Mouse (Mus musculus): ENCODE results near the gene Tmem183a.
A peak's percentile ranks its signal among the peaks of the same experiment; 100 is the strongest.

The Tmem183a gene

DNA sequence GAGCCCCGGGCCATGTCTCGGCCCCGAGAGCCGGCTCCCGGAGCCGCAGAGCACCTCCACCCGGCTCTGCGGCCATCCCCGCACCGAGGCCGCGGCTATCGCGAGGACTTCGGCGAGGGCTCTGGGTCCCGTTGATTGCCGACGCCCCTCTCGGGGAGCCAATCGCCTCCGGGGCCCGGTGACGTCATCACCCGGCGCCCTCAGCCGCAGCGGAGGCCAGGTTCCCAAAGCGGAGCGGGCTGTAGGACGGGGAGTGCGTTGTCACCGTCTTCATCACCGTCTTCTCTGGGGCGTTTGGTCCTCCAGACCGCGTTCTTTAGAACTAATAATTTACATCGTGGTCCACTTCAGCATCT, at the start of gene Tmem183a:
Gene Tmem183a, minus strand, starts transcription at position 123 of the 356 bp plus-strand sequence.
- peak; percentile 99 for DNase-seq

DNA sequence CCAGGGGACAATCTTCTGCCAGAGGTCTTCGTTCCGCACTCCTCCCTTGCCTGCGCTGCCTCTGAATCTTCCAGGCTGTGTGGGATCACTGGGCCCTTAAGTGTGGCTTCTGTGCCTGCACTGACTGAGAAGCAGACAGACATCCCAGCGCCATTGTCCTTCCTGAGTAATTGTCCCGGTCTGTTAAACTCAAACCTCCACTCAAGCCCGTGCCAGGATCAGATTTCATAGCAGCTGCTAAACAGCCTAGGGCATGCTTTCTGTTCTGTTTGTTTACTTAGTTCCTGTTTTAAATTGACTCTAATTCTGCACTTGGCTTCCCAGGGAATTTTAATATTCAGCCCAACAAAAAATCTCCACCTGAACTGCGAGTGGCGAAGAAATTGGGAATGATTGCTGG, 46.3 kb upstream of the Tmem183a start:
- no peak for DNase-seq

DNA sequence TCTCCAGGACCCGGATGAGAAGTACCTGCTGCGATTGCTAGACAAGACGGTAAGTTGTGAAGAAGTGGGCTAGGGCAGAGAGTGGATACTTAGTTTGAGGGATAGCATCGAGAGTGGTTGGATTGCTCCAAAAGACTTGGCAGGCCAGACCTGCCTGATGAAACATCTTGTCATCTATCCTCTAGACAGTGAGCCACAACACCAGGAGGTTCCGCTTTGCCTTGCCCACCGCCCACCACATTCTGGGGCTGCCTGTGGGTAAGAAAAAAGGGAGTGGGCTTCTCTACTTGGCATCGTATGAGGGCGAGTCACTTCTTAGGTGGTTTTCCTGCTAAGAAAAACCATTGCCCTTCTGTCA, 44.6 kb upstream of the Tmem183a start:
- DNase-seq, result no peak

DNA sequence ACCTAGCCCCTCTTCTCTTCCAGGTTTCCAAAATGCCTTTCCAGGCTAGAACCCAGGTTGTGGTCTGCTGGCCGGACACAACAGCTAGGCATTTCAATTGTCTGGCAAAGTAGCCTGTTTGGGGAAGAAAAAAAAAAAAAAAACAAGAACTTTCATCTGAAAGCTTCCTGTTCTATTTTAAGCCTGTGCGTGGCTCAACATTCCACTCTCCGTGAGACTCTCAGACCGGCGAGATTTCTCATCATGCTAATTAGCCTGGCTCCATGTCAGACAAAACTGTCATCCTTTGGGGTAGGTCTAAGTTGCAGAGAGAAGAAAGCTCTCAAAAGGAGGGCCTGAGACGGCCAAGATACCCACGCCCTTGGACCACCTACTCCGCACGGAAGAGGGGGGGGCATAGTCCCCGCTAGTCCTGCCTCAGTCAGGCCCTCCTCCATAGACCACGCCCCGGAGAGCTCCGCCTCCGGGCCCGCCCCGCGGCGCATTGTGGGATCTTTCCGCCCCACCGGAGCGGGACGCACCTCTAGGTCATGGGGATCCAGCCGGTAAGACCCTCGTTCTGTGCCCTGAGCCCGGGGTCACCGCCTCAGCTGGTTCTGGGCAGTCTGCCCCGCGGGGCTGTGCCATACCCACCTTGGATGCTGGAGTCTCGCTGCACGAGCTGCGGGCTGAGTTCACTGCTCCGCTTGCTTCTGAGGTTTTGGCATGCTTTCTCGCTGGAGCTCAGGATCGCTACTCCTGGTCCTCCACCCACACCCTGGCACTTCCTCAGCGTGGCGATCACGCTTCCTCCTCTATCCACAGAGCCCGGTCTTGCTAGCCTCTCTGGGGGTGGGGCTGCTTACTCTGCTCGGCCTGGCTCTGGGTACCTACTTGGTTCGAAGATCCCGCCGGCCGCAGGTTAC, 44.0 kb upstream of the Tmem183a start, which contains the start of gene Cyb5r1:
Gene Cyb5r1, plus strand, starts transcription at position 51 of the 905 bp plus-strand sequence.
- peak; percentile 77 to 84 for DNase-seq

DNA sequence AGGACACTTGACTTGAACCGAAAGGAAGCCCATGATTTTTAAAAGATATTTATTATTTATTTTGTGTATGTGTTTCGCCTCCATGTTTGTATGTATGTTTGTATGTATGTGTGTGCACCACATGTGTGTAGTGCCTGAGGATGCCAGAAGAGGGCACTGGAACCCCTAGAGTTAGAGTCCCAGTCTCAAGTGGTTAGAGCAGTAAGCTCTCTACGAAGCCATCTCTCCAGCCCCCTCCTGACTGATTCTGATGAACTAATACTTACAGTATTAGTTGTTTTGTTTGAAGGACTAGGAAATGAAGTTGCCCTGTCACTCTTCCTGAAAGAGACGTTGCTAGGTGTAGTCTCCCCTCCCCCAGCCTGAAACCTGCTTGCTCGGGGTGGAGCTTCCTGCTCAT, 38.0 kb upstream of the Tmem183a start:
- no peak for DNase-seq

DNA sequence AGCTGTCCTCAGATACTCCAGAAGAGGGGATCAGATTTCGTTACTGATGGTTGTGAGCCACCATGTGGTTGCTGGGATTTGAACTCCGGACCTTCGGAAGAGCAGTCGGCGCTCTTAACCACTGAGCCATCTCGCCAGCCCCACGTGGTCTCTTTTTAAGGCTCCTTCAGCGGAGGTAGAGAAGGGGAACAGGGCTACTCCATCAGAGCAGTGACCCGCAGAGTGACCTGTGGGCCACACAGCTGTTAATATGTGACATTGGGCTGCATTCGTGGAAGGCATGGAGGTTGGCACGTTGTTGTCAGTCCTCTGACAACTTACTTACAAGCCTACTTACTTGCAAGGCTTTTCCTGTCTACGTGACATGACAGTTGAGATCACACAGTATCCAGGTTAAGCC, 36.4 kb upstream of the Tmem183a start:
- DNase-seq, result no peak

DNA sequence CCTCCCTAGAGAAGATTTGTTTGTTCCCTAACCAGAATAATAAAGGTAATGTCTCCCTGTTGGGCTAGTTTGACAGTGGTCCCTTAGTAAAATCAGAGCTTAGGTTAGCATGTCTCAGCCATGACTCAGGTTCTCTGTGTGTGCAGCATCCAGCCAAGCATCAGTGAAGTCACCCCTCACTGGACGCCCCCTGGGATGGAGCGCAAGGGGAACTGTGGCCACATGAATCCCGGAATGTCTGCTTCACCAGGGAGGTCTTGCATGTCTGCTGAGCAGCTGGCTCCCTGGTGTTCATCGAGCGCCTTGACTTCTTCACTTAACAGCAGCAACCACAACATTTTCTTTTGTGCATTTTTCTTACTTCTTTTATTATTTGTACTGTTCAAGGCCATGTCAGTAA, 32.0 kb upstream of the Tmem183a start:
- no peak for DNase-seq

DNA sequence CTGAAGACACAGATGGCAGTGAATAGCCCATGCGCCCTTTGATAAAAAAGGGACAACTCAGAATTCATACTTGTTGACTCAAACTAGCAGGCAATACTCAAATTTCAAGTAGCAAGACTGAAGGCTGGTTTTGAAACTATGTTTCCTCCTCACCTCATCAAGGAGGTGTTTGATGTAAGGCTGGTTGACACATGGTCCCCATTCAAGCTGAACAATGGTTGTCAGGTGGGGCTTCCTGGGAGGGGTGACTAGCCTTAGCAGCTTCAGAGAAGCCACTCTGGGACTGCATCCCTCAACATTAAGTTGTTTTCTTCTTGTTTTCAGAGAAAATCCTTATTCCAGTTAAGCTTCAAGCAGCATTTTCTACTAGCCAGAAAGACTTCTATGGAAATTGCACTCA, 23.9 kb upstream of the Tmem183a start, which contains the start of gene 4933406M09Rik:
Gene 4933406M09Rik, plus strand, starts transcription at position 275 of the 400 bp plus-strand sequence.
- DNase-seq, result no peak

DNA sequence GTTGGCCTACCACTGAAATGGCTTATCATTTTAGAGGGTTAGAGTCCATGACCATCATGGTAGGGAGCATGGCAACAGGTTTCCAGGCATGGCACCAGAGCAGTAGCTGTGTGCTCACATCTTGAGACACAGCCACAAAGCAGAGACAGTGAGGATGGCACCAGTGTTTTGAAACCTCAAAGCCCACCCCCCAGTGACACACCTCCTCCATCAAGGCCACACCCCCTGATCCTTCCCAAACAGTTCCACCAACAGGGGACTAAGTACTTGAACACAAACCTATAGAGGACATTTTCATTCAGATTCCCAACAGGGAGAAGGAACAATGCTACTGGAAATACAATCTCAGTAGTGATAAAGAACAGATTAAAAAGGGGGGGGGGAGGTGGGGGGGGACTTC, 23.4 kb upstream of the Tmem183a start:
- DNase-seq, result no peak

DNA sequence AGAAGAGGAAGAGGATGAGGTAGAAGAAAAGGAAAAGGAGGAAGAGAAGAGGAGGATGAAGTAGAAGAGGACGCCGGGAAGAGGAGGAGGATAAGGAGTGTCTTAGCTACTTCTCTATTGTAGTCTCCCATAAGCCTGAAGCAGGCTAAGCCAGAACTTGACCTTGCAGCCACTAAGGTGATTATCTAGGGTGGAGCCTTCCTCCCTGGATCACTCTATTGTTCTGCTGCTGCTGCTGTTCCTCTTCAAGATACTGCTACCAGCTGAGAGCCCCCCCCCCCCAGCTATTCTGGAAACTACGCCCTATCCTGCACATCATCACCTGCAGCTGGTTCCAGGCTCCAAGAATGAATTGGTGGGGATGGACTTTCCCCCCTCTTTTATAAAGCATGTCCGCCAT, 22.8 kb upstream of the Tmem183a start:
- no peak for DNase-seq

DNA sequence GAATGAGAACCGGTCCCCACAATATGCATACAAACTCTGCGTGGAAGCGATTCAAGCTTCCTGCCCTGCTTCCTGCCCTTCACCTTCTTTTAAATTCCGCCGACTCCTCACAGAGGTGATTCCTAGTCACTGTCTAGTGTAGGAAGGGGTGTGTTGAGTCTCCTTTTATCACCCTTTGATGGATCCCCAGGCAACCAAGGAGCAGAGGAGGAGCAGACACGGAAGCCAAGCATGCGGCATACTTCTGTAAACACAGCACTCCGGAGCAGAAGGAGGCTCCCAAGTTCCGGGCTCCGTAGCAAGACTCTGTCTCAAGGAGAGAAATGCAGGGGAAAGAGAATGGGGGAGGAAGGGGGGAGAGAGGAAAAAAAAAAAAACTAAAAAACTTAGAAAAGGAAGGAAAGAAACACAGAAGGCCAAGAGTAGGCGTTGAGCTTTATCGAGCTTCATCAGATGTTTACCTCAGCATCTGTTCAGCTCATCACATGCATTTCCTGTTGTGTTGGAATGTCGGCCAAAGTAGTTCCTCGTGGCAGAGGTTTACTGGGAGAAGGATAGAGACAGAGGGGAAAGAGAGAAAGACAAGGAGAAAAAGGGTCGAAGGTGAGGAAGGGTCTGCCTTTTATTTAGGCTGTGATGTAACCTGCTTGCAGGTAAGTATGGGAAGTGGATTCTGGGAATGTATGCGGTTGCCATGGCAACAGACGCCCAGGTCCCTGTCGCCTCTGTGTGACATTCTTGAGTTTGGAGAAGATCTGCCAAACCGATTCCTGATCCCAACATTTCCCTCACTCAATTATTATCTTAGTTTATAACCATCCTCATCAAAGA, 20.2 kb upstream of the Tmem183a start:
- peak; percentile 23 to 24 for DNase-seq

DNA sequence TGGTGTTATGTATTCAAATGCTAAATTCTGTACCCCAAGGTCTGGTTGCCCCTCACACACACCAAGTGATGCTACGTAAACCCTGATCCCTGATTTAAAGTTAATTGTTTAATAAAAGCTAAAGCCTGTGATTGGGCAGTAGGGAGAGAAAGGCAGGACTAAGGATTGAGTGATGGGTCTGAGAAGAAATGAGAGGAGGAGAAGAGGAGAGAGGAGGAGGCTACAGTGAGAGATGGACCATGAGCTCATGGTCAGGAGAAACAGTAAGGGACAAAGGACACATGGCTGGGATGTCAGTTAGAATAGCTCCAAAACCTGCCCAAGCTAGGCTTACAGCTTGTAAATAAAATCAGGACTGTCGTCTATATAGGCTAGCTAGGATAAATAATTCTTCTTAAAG, 19.3 kb upstream of the Tmem183a start:
- no peak for DNase-seq

DNA sequence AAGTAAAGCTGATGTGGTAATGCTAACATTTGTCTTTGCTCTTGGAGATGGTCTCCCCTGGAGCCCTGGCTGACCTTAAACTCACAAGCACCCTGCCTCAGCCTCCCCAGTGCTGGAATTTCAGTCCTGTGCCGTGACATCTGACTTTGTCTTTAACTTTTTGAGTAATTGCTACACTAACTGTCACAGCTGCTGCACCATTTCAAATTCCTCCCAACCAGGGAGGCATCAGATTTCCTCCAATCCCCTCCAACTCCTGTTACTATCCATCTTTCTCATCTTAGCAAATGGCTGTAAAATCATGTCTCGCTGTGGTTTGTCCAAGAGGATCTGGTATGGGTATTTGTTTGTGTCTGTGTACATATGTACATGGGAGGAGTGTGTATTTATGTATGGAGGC, 12.3 kb upstream of the Tmem183a start:
- no peak for DNase-seq

DNA sequence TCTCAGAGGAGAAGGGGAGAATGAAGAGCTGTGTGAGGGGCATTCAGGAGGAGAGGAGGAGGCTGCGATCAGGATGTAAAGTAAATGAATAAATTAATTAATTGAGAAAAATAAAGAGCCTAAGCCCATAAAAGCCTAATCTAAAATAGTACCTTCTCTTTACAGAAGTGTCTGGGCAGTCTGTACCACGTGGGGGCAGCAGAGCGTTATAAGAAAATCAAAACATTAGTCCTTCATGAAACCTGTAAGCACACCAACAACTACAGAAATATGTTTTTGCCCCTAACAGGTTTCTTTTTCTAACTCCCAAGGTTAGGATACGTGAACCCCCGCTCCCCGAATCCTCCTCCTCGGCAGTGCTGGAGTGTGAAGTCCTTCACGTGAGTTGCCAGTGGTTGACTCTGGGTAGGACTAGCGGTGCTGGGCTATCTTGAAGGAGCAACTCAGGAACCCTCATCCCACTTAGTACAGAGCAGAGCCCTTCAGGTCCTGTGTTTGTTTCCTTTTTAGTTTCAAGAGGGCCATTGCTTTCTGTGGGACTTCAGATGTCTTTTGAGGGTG, 7.1 kb upstream of the Tmem183a start:
- DNase-seq, result peak; percentile 76

DNA sequence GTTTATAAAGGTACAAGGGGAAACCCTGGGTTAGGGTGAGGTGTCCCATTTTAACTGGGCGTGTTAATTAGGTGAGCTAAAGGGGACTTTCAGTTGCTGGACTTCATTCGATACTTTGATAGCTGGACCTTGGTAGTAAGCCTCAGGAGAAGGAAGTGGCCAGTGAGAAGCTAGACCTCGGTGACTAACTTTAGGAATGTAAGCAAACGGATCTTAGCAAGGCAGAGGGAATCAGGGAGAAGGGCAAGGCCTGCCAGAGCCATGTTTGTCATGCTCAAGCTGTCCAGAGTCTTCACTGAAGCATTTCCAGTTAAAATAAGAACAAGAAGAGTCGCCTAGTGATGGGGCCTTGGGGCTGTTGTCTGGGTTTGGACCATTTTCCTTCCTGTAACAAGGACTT, 3.7 kb upstream of the Tmem183a start:
- DNase-seq, result no peak

DNA sequence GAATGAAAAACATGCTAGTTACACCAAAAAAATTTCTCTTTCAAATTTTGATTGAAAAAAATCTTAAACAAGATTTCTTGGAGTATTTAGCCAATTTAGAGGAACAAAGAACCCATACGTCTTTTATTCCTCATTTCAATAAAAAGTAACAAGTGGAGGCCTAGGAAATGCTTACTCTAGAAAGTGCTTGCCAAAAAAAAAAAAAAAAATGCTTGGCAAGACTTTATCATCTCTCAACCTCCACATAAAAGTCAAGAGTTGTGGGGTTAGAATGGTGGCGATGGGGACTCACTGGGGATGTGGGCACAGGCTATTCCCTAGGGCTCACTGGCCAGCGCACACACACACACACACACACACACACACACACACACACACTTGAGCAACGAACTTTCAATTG, 1.4 kb upstream of the Tmem183a start:
- no peak for DNase-seq

DNA sequence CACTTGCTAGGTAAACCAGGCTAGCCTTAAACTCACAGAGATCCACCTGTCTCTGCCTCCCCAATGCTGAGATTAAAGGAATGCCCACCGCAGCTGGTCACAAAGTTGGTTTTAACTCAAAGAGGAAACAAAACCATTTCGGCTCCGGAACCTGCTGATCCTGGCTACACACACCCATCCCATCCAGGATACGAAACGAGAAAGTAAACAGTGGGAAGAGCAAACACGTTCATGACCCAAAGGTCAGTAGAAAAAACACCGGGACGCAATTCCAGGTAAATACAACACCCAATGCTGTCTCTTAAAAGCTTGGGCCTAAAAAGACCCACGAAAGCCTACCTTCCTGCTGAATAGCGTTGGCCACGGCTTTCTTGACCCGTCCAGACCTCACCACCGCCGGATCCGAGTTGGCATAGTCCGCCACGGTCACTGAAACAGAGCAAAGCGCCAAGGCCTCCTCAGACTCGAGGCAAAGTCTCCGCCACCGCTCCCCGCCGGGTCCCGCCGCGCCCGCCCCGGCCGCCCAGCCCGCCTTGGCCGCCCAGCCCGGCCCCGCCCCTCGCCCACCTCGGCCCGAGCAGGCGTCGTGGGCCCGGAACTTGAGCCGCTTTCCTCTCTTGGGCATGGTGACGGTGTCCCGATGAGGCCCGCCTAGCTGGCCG, 453 bp downstream of the Tmem183a start:
- DNase-seq, result no peak

DNA sequence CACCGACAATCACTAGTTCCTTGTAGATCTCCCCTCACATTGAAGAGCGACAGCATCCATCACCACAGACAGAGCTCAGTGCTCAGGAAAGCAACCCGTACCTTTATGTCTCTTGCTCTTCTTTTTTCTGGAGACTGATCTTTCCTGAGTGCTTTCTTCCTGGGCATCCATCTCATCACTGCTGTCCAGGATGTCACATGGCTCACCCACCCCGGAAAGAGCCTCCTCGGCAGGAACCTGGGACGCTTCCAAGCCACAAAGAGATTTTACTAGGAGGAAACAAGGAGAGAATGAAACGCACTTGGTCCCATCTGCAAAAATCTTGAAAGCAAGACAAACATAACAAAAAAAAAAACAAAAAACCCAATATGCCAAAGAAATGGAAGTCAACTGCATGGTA, 1.1 kb downstream of the Tmem183a start:
- no peak for DNase-seq

DNA sequence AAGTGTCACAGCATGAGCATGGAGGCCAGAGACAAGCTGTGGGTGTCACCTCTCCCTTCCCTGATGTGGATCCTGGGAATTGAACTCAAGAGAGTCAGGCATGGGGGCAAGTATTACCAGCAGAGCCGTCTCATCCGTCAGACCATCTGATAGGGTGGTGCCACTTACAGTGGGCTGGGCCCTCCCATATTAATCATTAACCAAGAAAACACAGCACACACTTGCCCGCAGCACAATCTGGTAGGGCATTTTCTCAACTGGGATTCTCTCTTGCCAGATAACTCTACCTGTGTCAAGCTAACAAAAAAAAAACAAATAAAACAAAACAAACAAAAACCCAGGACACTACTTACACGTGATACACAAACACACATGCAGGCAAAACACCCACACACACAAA, 4.3 kb downstream of the Tmem183a start:
- DNase-seq, result no peak

DNA sequence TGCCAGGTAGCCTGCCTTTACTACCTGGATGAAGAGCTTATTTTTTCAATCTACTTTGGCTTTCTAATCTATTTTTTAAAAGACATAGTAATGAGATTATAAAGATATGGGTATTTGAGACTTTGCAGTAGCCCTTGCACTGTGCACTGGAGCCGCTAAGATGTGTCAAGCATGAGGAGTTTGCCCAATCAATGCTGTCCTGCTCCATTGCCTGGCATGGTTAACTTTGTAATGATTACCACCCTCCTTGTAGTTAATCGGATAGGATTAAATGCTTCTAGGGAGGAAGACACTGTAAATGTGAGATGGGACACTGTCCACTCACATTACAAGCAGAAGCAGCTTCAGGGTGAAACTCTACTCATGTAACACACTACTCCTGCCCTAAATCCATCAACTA, 8.5 kb downstream of the Tmem183a start:
- no peak for DNase-seq

DNA sequence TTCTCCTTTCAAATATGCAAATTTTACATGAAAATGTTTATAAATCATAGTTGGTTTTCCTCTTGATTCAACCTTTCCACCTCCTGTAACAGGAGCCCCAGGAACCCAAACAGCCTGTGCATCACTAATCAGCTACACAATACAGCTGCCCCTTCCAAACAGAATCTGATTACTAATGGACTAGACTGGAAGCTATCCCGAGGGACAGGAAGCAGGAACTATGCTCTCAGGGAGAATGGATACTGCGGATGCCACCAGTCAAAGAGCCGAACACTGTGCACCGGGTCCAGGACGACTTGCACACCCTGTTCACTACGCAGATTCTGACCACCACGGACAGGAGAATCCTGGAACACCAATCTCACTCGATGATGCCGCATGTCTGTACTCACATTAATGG, 14.0 kb downstream of the Tmem183a start:
- DNase-seq, result no peak

DNA sequence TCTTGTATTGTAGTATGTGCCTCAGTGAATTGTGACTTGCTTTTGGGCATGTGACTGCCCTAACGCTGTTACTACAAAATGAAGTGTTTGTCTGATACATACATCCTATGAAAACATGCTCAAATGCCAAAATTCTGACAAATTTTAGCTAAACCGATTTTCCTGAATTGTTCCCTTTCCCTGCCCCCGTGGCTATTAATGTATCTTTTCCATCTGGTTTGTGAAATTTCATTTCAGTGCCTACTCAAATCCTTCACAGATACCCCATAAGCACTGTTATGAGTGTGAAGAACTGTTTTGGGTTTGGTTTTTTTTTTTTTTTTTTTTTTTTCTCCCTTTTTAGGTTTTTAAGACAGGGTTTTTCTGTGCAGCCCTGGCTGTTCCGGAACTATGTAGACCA, 16.7 kb downstream of the Tmem183a start:
- no peak for DNase-seq

Data from cerebellum, postnatal 10 days (tissue).